Mouse (Mus musculus): Measurements from ENCODE around the gene Olfr1392. TPM values are rescaled to one million over a fixed set of nuclear protein-coding genes. Genes with fewer than 3 reads are reported as not detected.

Olfr1392 gene
- polyA plus RNA-seq, 1 experiment, result not detected

DNA sequence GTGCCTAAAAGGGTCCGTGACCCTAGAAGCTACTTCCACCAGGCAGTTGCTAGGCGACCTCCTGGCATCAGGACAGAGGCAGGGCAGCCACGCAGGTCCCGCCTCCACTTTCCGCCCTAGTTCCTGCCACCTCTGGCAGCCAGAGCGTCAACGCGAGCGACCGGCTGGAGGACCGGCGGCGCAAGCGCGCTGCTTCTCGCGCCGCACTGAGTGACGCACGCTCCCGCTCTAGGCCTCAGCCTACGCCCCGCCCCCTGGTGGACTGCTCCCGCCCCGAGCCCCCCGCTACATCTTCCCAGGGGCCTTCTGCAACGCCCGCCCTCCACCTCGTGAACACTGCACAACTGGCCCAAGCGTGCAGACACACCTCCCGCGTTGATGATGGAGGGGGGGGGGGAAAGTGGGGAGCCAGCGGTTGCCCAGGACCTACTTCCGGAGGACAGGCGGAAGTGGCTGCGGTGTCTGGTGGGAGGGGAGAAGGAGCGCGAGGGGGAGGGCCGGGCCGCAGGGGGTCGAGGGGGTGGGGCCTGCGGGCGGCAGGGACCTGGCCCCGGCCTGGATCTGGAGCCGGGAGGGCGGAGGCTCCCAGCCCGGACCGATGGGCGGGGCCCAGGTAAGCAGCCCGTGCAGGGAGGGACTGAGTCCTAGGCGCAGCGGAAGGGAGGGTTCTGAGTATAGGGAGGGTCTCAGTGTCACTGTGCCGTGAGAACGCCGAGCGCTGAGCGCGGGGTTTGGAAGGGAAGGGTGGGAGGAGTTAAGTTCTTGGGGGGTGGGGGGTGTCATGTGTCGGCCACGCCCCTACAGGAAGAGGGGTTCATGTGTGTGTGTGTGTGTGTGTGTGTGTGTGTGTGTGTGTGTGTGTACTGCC lies 41.1 kb upstream of the Olfr1392 start, which contains the start of gene Mgat1:
TSS of gene Mgat1 (plus strand) at position 465 of the 868 bp plus-strand sequence.
- no peak for TF ChIP-seq CTCF (IDR thresholded peaks at IDR 0.05; ENCODE audit: insufficient read depth, low read depth, low read length)
- peak; percentile 19; the same call in 1 of the 2 replicates for TF ChIP-seq POLR2A (IDR thresholded peaks at IDR 0.05; ENCODE audit: insufficient read depth, low read depth, low read length)
- WGBS, result under 1% methylated on average over 60 of the region's 60 CpGs
- Histone ChIP-seq H3K4me3 (ENCODE audit: insufficient read depth, low read depth, low read length) (peak within 1 kb of the TSS; percentile 86), H3K27ac (ENCODE audit: insufficient read depth, low read depth, low read length) (peak within 1 kb of the TSS; percentile 83), H3K4me1 (ENCODE audit: control insufficient read depth, insufficient read depth, low read length) (peaks cover 10% of the 10 kb centered on the region)

DNA sequence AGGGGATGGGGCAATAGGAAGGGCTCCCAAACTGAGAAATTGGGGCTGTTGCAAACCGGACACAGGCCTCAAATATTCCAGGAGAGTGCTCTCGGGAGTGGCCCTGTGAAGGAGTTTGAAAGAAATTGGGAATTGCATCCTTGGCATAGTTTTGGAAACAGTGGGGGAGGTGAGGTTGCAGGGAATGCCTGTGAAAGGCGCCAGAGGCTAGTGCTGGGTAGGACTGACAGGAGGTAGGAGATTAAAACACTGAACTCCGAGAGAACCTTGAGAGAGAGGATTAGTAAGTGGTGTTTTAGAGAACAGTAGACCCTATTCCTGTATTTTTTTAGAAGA lies 40.5 kb upstream of the Olfr1392 start:
- 2% methylated on average over 4 of the region's 4 CpGs for WGBS
- Histone ChIP-seq H3K4me3 (ENCODE audit: insufficient read depth, low read depth, low read length) (peak overlapping the region; percentile 86), H3K27ac (ENCODE audit: insufficient read depth, low read depth, low read length) (no peak overlapping the region; the same call in 1 of the 2 replicates), H3K4me1 (ENCODE audit: control insufficient read depth, insufficient read depth, low read length) (peaks cover 13% of the 10 kb centered on the region)
- no peak for TF ChIP-seq CTCF (IDR thresholded peaks at IDR 0.05; ENCODE audit: insufficient read depth, low read depth, low read length)
- no peak for TF ChIP-seq POLR2A (IDR thresholded peaks at IDR 0.05; ENCODE audit: insufficient read depth, low read depth, low read length)

DNA sequence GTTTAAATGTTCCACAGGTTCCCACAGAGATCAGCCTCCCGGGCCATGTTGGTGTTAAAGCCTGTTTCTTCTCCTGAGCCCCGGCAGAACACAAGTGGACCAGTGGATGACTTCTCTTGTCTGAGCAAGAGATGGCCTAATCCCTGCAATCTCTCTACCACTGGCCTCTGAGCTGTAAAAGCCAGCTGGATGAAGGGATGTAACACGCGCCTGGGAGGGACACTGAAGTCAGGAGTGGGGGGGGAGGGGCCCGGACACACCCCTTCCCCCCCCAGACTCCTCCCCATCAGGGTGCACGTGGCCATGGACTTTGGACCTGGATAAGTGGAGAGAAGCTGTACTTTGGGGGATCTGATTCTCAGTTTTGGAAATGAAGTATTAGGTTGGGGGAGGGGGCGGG lies 39.9 kb upstream of the Olfr1392 start:
- 30% methylated on average over 7 of the region's 7 CpGs for WGBS
- Histone ChIP-seq H3K4me1 (ENCODE audit: control insufficient read depth, insufficient read depth, low read length) (peaks cover 15% of the 10 kb centered on the region), H3K27ac (ENCODE audit: insufficient read depth, low read depth, low read length) (no peak overlapping the region), H3K4me3 (ENCODE audit: insufficient read depth, low read depth, low read length) (no peak overlapping the region)
- TF ChIP-seq CTCF (IDR thresholded peaks at IDR 0.05; ENCODE audit: insufficient read depth, low read depth, low read length) (no peak), POLR2A (IDR thresholded peaks at IDR 0.05; ENCODE audit: insufficient read depth, low read depth, low read length) (no peak)

DNA sequence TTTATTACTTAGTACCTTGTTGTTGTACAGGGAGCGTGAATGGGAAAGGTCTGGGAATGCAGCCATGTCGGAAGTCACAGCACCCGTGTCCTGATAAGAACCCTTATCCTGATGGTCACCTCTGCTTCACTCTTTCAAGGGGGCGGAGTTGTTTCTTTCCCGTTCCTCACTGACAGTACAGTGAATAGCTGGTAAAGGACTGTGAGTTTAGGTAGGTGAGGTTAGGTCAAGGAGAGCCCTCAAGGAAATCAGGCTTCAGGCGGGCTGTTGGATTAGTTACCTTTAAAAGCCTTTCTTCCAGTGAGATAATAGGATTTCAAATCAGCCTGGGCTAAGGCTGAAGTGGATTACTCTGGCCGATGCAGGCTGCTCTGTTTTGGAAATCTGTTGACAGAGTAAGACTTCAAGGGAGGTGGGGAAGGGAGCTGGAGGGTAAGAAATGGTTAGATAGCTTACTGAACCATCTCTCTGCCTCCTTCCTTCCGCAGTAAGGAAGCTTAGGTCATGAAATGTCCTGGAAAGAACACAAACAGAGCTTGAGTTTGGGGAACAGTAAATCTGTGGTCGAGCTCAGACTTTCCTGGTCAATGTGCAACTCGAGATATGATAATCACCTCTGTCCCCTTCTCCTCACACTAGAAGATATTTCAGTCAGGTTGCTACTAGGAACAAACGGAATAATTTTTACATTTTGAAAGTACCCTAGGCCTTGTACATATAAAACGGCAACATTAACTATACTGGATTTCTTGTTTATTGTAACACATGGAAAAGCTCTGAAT lies 39.3 kb upstream of the Olfr1392 start:
- WGBS, result 44% methylated on average over 12 of the region's 12 CpGs
- peaks cover 20% of the 10 kb centered on the region for H3K4me1 ChIP-seq (ENCODE audit: control insufficient read depth, insufficient read depth, low read length)
- H3K27ac ChIP-seq (ENCODE audit: insufficient read depth, low read depth, low read length), result no peak overlapping the region
- TF ChIP-seq POLR2A (IDR thresholded peaks at IDR 0.05; ENCODE audit: insufficient read depth, low read depth, low read length), result no peak
- no peak for TF ChIP-seq CTCF (IDR thresholded peaks at IDR 0.05; ENCODE audit: insufficient read depth, low read depth, low read length)
- no peak overlapping the region for H3K4me3 ChIP-seq (ENCODE audit: insufficient read depth, low read depth, low read length)

DNA sequence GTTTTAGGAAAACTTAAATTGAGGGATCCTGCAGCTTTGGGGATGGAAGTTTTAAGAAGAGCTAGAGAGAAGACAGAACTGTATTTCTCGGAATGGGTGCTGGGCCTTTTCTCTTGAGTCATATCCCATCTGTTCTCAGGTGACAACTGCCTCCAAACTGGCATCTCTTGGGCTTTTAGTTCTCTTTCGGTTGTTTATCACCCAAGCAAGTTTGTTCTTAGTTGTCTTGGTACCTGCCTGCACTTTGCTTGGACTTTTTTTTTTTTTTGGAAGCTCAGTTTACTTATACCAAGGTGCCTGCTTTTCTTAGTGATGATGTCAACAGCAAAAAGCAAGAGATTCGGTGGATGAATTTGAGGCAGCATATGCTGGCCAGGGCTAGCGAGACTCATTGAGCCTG lies 38.6 kb upstream of the Olfr1392 start:
- Histone ChIP-seq H3K4me1 (ENCODE audit: control insufficient read depth, insufficient read depth, low read length) (peaks cover 21% of the 10 kb centered on the region), H3K4me3 (ENCODE audit: insufficient read depth, low read depth, low read length) (no peak overlapping the region), H3K27ac (ENCODE audit: insufficient read depth, low read depth, low read length) (no peak overlapping the region)
- 86% methylated on average over 4 of the region's 4 CpGs for WGBS
- TF ChIP-seq CTCF (IDR thresholded peaks at IDR 0.05; ENCODE audit: insufficient read depth, low read depth, low read length) (no peak), POLR2A (IDR thresholded peaks at IDR 0.05; ENCODE audit: insufficient read depth, low read depth, low read length) (no peak)

DNA sequence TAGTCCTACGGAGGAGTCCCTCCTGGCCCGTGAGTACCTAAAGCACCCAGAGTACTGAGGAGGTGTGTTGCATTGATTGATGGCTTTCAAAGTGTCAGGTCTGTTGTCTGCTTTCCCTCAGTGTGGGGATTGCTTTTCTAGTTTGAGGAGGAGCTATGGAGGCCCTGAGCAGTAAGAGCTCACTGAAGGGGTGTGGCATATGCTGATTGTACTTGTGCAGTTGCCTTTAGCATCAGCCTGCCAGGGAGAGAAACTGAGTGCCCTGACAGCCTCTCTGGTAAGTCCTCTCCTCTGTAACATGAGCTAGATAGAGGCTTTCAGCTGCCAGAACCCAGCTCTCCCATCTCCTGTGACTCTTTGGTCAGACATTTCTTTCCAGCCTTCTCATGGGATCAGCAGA lies 37.8 kb upstream of the Olfr1392 start:
- H3K4me1 ChIP-seq (ENCODE audit: control insufficient read depth, insufficient read depth, low read length), result peaks cover 21% of the 10 kb centered on the region
- no peak overlapping the region for H3K4me3 ChIP-seq (ENCODE audit: insufficient read depth, low read depth, low read length)
- WGBS, result 91% methylated on average over 2 of the region's 2 CpGs
- H3K27ac ChIP-seq (ENCODE audit: insufficient read depth, low read depth, low read length), result no peak overlapping the region
- TF ChIP-seq POLR2A (IDR thresholded peaks at IDR 0.05; ENCODE audit: insufficient read depth, low read depth, low read length) (no peak), CTCF (IDR thresholded peaks at IDR 0.05; ENCODE audit: insufficient read depth, low read depth, low read length) (no peak)

DNA sequence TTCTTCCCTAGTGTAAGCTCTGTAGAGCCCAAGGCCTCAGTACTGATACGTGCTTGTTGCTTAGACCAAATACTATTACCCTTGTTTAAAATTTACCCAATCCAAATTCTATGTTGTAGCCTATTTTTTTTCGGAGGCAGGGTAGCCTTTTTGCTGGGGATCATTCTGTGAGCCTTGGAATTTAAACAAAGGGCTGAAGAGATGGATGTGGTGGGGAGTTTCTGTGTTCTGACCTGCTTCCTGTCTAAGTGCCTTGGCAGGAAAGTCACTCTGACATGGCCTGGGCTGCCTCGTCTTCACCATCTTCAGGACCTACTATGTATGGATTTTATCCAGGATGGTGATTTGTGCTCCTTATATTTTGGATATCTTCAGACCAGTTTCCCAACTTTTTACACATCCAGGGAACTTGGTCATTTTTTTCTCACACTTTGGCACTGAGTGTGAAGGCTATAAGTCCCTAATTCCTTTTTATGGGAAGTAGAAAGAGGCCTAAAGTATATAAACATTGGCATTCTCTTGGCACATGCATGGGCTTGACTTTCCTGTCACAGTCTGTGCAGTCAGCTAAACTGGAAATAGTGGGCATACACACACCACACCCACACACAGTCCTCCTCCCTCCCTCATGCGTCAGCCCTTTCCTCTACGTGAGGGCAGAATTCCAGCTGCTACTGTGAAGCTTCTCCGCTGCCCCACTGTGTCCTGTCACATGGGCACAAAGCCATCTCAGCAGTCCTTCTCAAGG lies 36.7 kb upstream of the Olfr1392 start:
- Histone ChIP-seq H3K4me3 (ENCODE audit: insufficient read depth, low read depth, low read length) (no peak overlapping the region), H3K4me1 (ENCODE audit: control insufficient read depth, insufficient read depth, low read length) (peaks cover 21% of the 10 kb centered on the region), H3K27ac (ENCODE audit: insufficient read depth, low read depth, low read length) (no peak overlapping the region)
- WGBS, result 59% methylated on average over 6 of the region's 6 CpGs
- TF ChIP-seq POLR2A (IDR thresholded peaks at IDR 0.05; ENCODE audit: insufficient read depth, low read depth, low read length) (no peak), CTCF (IDR thresholded peaks at IDR 0.05; ENCODE audit: insufficient read depth, low read depth, low read length) (no peak)

DNA sequence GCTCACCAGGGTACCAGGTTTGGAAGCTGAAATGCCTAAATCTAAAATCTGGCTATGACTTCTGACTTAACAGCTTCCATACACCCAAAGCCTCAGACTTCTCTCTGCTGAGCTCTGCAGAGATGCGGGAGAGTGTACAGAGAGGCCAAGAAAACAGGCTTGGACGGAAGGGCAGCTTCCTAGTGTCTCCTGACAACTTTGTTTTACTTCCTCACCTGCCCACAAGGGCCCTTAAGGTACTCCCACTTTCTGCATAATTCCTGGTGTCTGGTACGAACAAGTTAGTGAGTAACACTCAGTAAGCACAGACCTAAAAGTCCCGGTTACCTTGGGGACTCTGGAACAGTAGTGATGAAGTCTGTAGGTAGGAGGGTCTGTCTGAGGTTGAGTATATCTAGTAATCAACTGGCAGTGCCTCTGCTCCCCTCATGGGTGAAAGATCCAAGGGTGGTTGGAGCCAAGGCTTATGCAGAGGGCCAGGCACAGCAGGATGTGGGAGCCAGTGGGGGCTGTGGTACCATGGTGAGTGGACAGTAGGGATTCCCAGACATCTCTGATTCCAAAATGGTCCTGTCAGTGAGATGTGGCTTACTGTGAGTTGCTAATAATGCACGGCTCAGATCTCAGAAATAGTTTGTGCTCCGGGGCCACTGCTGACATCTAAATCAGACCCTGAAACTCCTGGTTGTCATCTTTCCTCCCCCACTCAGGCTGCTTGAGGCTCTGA lies 35.9 kb upstream of the Olfr1392 start:
- no peak overlapping the region for H3K4me3 ChIP-seq (ENCODE audit: insufficient read depth, low read depth, low read length)
- no peak overlapping the region for H3K27ac ChIP-seq (ENCODE audit: insufficient read depth, low read depth, low read length)
- H3K4me1 ChIP-seq (ENCODE audit: control insufficient read depth, insufficient read depth, low read length), result peaks cover 21% of the 10 kb centered on the region
- WGBS, result 77% methylated on average over 6 of the region's 6 CpGs
- TF ChIP-seq CTCF (IDR thresholded peaks at IDR 0.05; ENCODE audit: insufficient read depth, low read depth, low read length) (no peak), POLR2A (IDR thresholded peaks at IDR 0.05; ENCODE audit: insufficient read depth, low read depth, low read length) (no peak)
